Mouse (Mus musculus) stomach, embryonic 14.5 days (tissue): ENCODE data around the gene Elmod3. TPM values are rescaled to one million over a fixed set of nuclear protein-coding genes. Genes with fewer than 3 reads are reported as not detected.

Experiments
- ATAC-seq: fragments of 200-750 bp; cut with Nextera tagmentation; 2 replicates; pipeline ENCODE4 v1.8.0; 2017; ENCODE audit warnings: low read depth, moderate TSS enrichment; ENCODE audit not compliant: insufficient number of reproducible peaks, insufficient read depth, low FRiP score
- H3K27ac ChIP-seq: fragments of 300-500 bp; sonication (generic); 2 replicates; pipeline ENCODE4 v1.5.1; 2014; ENCODE audit warnings: mild to moderate bottlenecking, low read length, moderate library complexity, mixed read lengths
- H3K27me3 ChIP-seq: fragments of 300-500 bp; sonication (generic); 2 replicates; pipeline ENCODE4 v1.6.1; 2014; ENCODE audit warnings: low read length, control low read depth, mixed read lengths; ENCODE audit not compliant: control insufficient read depth, insufficient read depth
- H3K36me3 ChIP-seq: fragments of 300-500 bp; sonication (generic); 2 replicates; pipeline ENCODE4 v1.6.1; 2014; ENCODE audit warnings: mild to moderate bottlenecking, control low read depth, low read length, moderate library complexity, mixed read lengths; ENCODE audit not compliant: control insufficient read depth, insufficient read depth
- H3K4me1 ChIP-seq: fragments of 300-500 bp; sonication (generic); 2 replicates; pipeline ENCODE4 v1.6.1; 2014; ENCODE audit warnings: low read length, control low read depth, mixed read lengths; ENCODE audit not compliant: control insufficient read depth, insufficient read depth
- H3K4me2 ChIP-seq: fragments of 300-500 bp; sonication (generic); replicated peaks from 2 replicates; pipeline ENCODE4 v1.6.1; 2014; ENCODE audit warnings: low read depth, low read length, control low read depth
- H3K4me3 ChIP-seq: fragments of 300-500 bp; sonication (generic); 2 replicates; pipeline ENCODE4 v1.5.1; 2014; ENCODE audit warnings: low read depth, low read length, control low read depth
- H3K9ac ChIP-seq: fragments of 300-500 bp; sonication (generic); replicated peaks from 2 replicates; pipeline ENCODE4 v1.6.1; 2014; ENCODE audit warnings: low read depth, mild to moderate bottlenecking, control low read depth, low read length, moderate library complexity, mixed read lengths
- H3K9me3 ChIP-seq: fragments of 300-500 bp; sonication (generic); 2 replicates; pipeline ENCODE4 v1.6.1; 2016; ENCODE audit warnings: low read depth, low read length, control low read depth; ENCODE audit not compliant: control insufficient read depth
- WGBS: fragments of 180-500 bp; shearing (Covaris S2); extraction: QIAGEN DNeasy Blood & Tissue Kit; methylation state at CpG from one replicate; pipeline ENCODE4 v1.1.7; 2014; 5-methylcytosine and 5-hydroxymethylcytosine counted together
- polyA plus RNA-seq: library from polyadenylated mRNA; unstranded; fragments of >200 nt; fragmentation: Nextera tagmentation; extraction: Ambion mirVana; gene quantifications from 2 replicates; pipeline ENCODE4 v1.2.1, GENCODE M21; 2014

Elmod3 gene
- polyA plus RNA-seq = 19.0 and 19.1 TPM in 2 replicates

DNA sequence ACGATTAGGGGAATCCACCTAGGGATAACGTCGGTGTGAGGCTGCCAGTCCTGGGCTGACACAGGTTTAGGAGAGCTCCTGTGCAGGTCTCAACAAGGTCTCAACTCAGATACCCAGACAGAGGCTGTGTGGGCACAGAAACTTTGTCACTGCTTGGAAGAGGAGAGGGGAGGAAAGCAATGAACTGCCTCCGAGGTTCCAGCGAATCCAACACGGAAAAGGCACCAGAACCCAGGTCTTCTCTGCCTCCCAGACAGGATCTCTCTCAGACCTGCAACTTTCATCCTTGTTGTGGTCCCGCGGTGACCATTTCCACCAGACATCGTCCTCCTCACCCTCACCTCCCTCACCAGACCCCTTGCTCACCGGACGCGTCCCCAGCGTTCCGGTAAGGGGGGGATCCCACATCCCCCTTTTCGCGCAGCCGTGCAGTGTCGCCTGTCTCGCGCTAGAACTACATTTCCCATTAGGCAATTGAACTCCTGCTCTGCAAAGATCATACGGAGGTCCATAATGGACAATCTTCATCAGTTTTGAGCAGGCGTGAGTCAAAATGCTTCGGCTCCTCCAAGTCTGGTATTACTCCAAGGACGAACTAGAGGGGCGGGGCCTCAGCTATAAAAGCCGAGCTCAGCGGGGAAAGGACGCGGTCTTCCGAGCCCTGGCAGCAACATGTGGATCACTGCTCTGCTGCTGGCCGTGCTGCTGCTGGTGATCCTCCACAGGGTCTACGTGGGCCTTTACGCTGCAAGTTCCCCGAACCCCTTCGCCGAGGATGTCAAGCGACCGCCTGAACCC lies at the start of gene Elmod3, which contains the start of gene Retsat:
Gene Elmod3 (minus strand): TSS at position 458 of the 798 bp plus-strand sequence.
Gene Retsat (plus strand): TSS at position 520 of the 798 bp plus-strand sequence.
- WGBS = under 1% methylated on average over 38 of the region's 38 CpGs
- no peaks in the 10 kb centered on the region for H3K36me3 ChIP-seq
- H3K4me2 ChIP-seq = peak within 1 kb of the TSS; percentile 78
- H3K4me3 ChIP-seq = peak within 1 kb of the TSS; percentile 57
- ATAC-seq = peak; percentile 86
- H3K4me1 ChIP-seq = peaks cover 9% of the 10 kb centered on the region
- no peaks in the 10 kb centered on the region for H3K9me3 ChIP-seq
- peak within 1 kb of the TSS; percentile 56 for H3K9ac ChIP-seq
- H3K27ac ChIP-seq = peak within 1 kb of the TSS; percentile 79; the same call in 1 of the 2 replicates
- H3K27me3 ChIP-seq = no peaks in the 10 kb centered on the region

DNA sequence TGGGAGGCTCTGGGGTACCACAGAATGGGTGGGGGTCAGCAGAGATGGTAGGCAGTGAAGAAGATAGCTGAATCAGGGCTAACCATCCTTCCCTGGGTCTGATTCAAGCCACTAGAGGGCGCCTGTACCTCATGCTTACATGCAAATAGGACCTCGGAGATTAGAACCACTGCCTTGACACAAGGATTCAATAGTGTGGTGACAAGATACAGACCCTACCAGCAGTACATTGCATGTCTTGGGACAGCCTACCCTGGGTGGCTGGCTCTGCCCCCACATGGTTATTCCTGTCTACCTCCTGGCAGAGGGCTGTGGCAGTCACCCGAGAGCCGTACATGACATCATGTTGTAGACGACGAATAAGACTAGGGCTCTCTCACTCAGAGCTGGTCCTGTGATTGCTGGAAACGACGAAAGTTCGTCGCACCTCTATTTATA lies 49.2 kb upstream of the Elmod3 start:
- no peak overlapping the region for H3K27ac ChIP-seq
- 45% methylated on average over 10 of the region's 10 CpGs for WGBS

DNA sequence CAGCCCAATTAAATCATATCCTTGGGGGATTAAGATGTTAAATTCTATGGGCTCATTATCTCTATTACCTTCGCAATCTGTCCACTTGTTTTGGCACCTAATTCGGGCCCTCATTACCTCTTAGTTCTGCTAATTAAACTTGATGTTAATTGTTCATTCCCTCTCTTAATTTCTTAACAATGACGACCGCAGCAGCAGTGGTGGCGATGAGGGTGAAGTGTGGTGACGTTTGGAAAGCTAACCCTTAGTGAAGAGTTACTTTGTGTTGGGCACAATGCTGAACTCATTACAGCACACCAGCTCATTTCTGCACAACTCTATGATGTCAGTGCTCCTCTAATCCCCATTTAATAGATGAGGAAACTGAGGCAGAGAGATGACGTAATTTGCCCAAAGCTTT lies 47.2 kb upstream of the Elmod3 start:
- Histone ChIP-seq H3K4me3 (no peak overlapping the region), H3K36me3 (0 out of 2 replicates have a peak, but pooled peaks cover 3% of the 10 kb centered on the region), H3K9me3 (no peaks in the 10 kb centered on the region), H3K4me2 (no peak overlapping the region), H3K27me3 (no peaks in the 10 kb centered on the region), H3K9ac (no peak overlapping the region), H3K27ac (no peak overlapping the region), H3K4me1 (peaks cover 6% of the 10 kb centered on the region; the same call in 1 of the 2 replicates)
- 90% methylated on average over 7 of the region's 7 CpGs for WGBS
- ATAC-seq = no peak

More for the DNA sequence above, 49.2 kb upstream of the Elmod3 start:
- Histone ChIP-seq H3K4me3 (no peak overlapping the region), H3K27me3 (no peaks in the 10 kb centered on the region), H3K4me2 (no peak overlapping the region), H3K36me3 (0 out of 2 replicates have a peak, but pooled peaks cover 3% of the 10 kb centered on the region), H3K9ac (no peak overlapping the region), H3K9me3 (no peaks in the 10 kb centered on the region), H3K4me1 (peaks cover 12% of the 10 kb centered on the region)
- ATAC-seq = peak; percentile 47; the same call in 1 of the 2 replicates

DNA sequence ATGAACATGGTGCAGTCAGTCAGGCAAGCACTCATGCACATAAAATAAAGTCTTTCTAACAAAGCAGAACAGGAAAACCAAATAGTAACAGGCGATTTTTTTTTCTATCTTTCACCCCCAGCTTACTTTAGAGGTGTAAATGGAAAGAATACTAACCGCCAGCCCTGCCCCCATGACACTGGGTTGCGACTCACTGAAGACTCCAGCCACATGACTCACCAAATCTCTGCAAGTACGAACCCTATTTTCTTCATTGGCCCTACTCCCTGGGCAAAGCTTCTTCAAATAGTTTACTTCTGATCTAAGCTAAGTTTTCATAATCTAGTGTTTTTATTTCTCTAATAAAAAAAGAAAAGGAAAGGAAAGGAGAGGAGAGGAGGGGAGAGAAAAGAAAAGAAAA lies 46.4 kb upstream of the Elmod3 start:
- 72% methylated on average over 4 of the region's 4 CpGs for WGBS
- H3K36me3 ChIP-seq = 0 out of 2 replicates have a peak, but pooled peaks cover 3% of the 10 kb centered on the region
- no peak overlapping the region for H3K9ac ChIP-seq
- H3K27me3 ChIP-seq = no peaks in the 10 kb centered on the region
- H3K9me3 ChIP-seq = no peaks in the 10 kb centered on the region
- no peak for ATAC-seq
- no peak overlapping the region for H3K27ac ChIP-seq
- H3K4me1 ChIP-seq = no peaks in the 10 kb centered on the region
- no peak overlapping the region for H3K4me2 ChIP-seq
- no peak overlapping the region for H3K4me3 ChIP-seq

DNA sequence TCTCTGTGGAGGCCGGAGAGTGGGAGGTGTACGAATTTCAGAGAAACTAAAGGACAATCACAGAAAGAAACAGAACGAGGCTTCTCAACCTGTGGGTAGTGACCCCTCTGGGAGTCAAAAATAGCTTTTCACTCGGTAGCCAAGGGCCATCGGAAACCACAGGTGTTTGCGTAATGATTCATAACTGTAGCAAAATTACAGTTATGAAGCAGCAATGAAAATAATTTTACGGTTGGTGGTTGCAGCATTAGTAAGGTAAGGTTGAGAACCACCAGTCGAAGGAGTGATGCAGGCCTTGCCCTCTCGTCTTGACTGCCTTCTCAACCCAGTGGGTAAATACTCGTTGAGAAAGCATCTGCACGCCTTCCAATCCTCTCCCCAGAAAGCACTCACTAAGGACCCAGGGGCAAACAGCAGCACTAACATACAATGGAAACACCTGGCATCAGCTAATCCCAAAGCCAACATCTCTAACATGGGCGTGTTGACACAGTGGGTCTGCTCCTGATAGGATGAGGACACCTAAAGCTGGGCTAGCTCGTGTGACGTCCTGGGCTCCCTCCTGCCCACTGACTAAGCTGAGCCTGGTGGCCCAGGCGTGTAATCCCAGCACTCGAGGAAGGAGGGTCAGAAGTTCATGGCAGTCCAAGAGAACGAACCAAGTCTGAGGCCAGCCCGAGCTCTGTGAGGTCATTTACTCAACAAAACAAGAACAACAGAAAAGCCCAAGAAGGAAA lies 43.2 kb upstream of the Elmod3 start:
- Histone ChIP-seq H3K4me3 (no peak overlapping the region), H3K27me3 (no peaks in the 10 kb centered on the region), H3K9ac (no peak overlapping the region), H3K4me1 (peaks cover 4% of the 10 kb centered on the region; the same call in 1 of the 2 replicates), H3K4me2 (no peak overlapping the region), H3K36me3 (no peaks in the 10 kb centered on the region), H3K9me3 (no peaks in the 10 kb centered on the region), H3K27ac (peak overlapping the region; percentile 75)
- ATAC-seq = peak; percentile 86
- 69% methylated on average over 18 of the region's 18 CpGs for WGBS

DNA sequence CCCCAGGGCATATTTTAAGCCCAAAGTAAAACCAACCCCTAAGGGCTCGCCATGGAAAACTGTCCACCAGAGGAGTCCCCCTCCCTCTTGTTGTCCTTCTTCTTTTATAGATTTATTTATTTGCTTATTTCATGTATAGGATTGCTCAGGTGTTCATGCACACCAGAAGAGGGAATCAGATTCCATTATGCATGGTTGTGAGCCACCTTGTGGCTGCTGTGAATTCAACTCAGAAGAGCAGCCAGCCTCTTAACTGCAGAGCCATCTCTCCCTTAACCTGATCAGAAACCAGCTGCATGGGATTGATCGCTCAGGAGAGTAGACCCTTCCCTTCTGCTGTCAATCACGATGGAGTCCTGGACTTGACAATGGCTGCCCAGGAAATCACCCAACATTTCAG lies 38.7 kb upstream of the Elmod3 start:
- 80% methylated on average over 3 of the region's 3 CpGs for WGBS
- Histone ChIP-seq H3K27ac (no peak overlapping the region), H3K27me3 (no peaks in the 10 kb centered on the region), H3K4me2 (no peak overlapping the region), H3K9me3 (no peaks in the 10 kb centered on the region), H3K4me1 (peaks cover 7% of the 10 kb centered on the region; the same call in 1 of the 2 replicates), H3K4me3 (no peak overlapping the region), H3K36me3 (peaks cover 8% of the 10 kb centered on the region), H3K9ac (no peak overlapping the region)
- ATAC-seq = no peak

DNA sequence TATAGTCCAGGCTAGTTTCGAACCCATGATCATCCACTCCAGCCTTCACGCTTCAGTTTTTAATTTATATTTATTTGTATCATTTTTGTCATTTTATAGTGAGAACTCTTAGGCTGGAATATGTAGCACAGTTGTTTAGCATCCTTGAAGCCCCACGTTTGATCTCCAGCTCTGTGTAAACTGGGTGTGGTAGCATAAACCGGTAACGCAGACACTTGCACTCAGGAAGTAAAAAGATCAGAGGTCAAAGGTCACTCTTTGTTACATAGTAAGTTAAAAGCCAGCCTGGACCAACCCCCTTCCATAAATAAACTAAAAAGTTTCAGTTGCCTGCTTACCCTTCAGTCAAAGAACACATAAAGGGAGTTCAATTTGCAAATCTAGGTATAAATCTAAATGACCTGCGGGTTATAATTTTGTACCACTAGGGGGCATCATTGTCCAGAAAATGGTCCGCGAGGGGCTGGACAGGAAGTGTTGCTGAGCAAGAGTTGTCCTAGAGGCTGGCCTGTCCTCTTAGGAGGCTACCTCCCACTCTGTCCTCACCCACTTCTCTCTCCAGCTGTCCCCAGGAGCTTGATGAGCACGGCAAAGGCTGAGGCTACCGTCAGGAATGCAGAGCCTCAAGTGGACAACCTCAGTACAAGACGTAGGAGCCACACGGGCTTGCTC lies 37.7 kb upstream of the Elmod3 start:
- ATAC-seq = peak; percentile 68
- H3K36me3 ChIP-seq = peaks cover 15% of the 10 kb centered on the region
- H3K9ac ChIP-seq = no peak overlapping the region
- WGBS = 39% methylated on average over 12 of the region's 12 CpGs
- H3K9me3 ChIP-seq = no peaks in the 10 kb centered on the region
- no peak overlapping the region for H3K27ac ChIP-seq
- peaks cover 7% of the 10 kb centered on the region; the same call in 1 of the 2 replicates for H3K4me1 ChIP-seq
- no peak overlapping the region for H3K4me3 ChIP-seq
- H3K27me3 ChIP-seq = no peaks in the 10 kb centered on the region
- H3K4me2 ChIP-seq = no peak overlapping the region

DNA sequence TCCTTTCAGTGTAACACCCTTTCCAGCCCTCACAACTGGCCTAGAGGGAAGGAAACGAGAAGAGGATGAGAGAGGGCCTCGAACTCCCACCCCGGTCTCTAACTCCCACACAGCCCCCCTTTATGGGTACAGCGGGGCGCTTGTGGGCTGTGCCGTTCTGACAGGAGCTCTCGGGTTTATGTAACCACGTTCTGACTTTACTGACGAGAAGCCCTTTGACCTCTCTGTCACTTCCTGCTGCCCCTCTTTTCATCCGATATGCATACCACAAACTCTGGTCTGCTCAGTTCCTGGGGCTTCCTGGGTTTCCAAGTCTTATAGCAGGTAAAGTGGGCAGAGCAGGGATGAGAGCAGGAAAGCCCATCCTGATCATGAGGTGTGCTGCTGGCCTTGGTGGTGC lies 36.1 kb upstream of the Elmod3 start:
- ATAC-seq = no peak
- Histone ChIP-seq H3K27ac (no peak overlapping the region), H3K4me1 (peaks cover 7% of the 10 kb centered on the region; the same call in 1 of the 2 replicates), H3K9ac (no peak overlapping the region), H3K4me2 (no peak overlapping the region), H3K4me3 (no peak overlapping the region), H3K36me3 (peaks cover 29% of the 10 kb centered on the region), H3K27me3 (no peaks in the 10 kb centered on the region), H3K9me3 (no peaks in the 10 kb centered on the region)
- WGBS = 64% methylated on average over 10 of the region's 10 CpGs
